Mouse (Mus musculus) heart, postnatal 0 days (tissue): Measurements from ENCODE around the gene Plce1. TPM values are rescaled to one million over a fixed set of nuclear protein-coding genes. Genes with fewer than 3 reads are reported as not detected.

Source experiments
- ATAC-seq: fragments of 200-750 bp; cut with Nextera tagmentation; 2 replicates; pipeline ENCODE4 v1.8.0; 2017; ENCODE audit warnings: low read depth, moderate number of reproducible peaks, moderate library complexity; ENCODE audit not compliant: insufficient read depth
- DNase-seq: peaks from one replicate; pipeline ENCODE4 v3.0.0-alpha.2; 2016; ENCODE audit warnings: low spot score
- H3K27ac ChIP-seq: fragments of 300-500 bp; sonication (generic); 2 replicates; pipeline ENCODE4 v1.5.1; 2014; ENCODE audit warnings: low read depth, mild to moderate bottlenecking
- H3K27me3 ChIP-seq: fragments of 300-500 bp; sonication (generic); 2 replicates; pipeline ENCODE4 v1.6.1; 2014; ENCODE audit warnings: low read length, mixed read lengths; ENCODE audit not compliant: control insufficient read depth, insufficient read depth
- H3K36me3 ChIP-seq: fragments of 300-500 bp; sonication (generic); replicated peaks from 2 replicates; pipeline ENCODE4 v1.6.1; 2014; ENCODE audit warnings: low read length, mixed read lengths; ENCODE audit not compliant: control insufficient read depth, insufficient read depth
- H3K4me1 ChIP-seq: fragments of 300-500 bp; sonication (generic); 2 replicates; pipeline ENCODE4 v1.6.1; 2014; ENCODE audit warnings: antibody characterized with exemption; ENCODE audit not compliant: control insufficient read depth, insufficient read depth
- H3K4me2 ChIP-seq: fragments of 300-500 bp; sonication (generic); 2 replicates; pipeline ENCODE4 v1.6.1; 2014; ENCODE audit warnings: low read depth, mild to moderate bottlenecking, low read length, moderate library complexity
- H3K4me3 ChIP-seq: fragments of 300-500 bp; sonication (generic); 2 replicates; pipeline ENCODE4 v1.5.1; 2014; ENCODE audit warnings: low read depth, low read length
- H3K9ac ChIP-seq: fragments of 300-500 bp; sonication (generic); replicated peaks from 2 replicates; pipeline ENCODE4 v1.6.1; 2014; ENCODE audit warnings: low read depth, low read length, mixed read lengths
- H3K9me3 ChIP-seq: fragments of 300-500 bp; sonication (generic); replicated peaks from 2 replicates; pipeline ENCODE4 v1.6.1; 2016; ENCODE audit warnings: low read length; ENCODE audit not compliant: control insufficient read depth
- CTCF ChIP-seq: IDR thresholded peaks from 2 replicates; pipeline ENCODE4 v1.5.1; 2016; ENCODE audit warnings: antibody characterized with exemption, control low read depth, low read depth
- EP300 ChIP-seq: IDR thresholded peaks from 2 replicates; pipeline ENCODE4 v1.6.1; 2016; ENCODE audit warnings: antibody characterized with exemption, low read depth
- WGBS: fragments of 180-500 bp; shearing (Covaris S2); extraction: QIAGEN DNeasy Blood & Tissue Kit; methylation state at CpG from one replicate; pipeline ENCODE4 v1.1.7; 2014; 5-methylcytosine and 5-hydroxymethylcytosine counted together
- polyA plus RNA-seq: library from polyadenylated mRNA; unstranded; fragments of >200 nt; fragmentation: Nextera tagmentation; extraction: Ambion mirVana; gene quantifications from 2 replicates; pipeline ENCODE4 v1.2.1, GENCODE M21; 2015
- total RNA-seq: library from RNA; depleted of rRNA; stranded (reverse); fragments of >200 nt; gene quantifications from 2 replicates; pipeline ENCODE4 v1.2.3, GENCODE M21; 2014; ENCODE audit warnings: low replicate concordance; rRNA removed

Gene Plce1
- total and polyA plus RNA-seq, 2 experiments from 2014 or later = 5.7 to 18.2 TPM

GRCm38 (mm10) chr19:38818766-38819426 lies 338.0 kb downstream of the Plce1 start, which contains the start of gene Noc3l:
TSS of gene Noc3l (minus strand) at chr19:38819237.
- DNase-seq = peak; percentile 92
- Histone ChIP-seq H3K9ac (peak within 1 kb of the TSS; percentile 82), H3K4me3 (peak within 1 kb of the TSS; percentile 95), H3K27ac (peak within 1 kb of the TSS; percentile 49; the same call in 1 of the 2 replicates), H3K4me1 (0 out of 2 replicates have a peak, but pooled peaks cover 8% of the 10 kb centered on the region), H3K4me2 (peak within 1 kb of the TSS; percentile 97), H3K9me3 (no peaks in the 10 kb centered on the region), H3K27me3 (no peaks in the 10 kb centered on the region), H3K36me3 (peaks cover 15% of the 10 kb centered on the region)
- no peak for TF ChIP-seq EP300
- TF ChIP-seq CTCF = peak; percentile 98
- ATAC-seq = peak; percentile 97
- under 1% methylated on average over 36 of the region's 38 CpGs for WGBS

DNA sequence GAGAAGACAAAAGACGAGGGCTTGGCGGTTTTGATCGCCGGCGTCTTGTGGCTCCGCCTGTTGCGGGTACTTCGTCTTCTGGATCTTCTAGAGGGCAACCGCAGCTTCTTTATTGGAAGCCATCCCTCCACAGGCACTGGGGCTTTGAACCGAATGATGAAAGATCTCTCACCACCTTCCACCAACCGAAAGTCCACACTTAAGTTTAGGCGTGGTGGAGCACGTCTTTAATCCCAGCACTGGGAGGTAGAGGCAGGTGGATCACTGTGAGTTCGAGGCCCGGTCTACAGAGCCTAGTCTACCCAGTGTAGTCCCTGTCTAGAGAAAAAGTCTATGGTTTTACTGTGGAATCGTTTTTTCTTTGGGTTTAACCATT lies 338.5 kb downstream of the Plce1 start:
- Histone ChIP-seq H3K27me3 (no peaks in the 10 kb centered on the region), H3K9me3 (no peaks in the 10 kb centered on the region)
- TF ChIP-seq CTCF (no peak), EP300 (no peak)

DNA sequence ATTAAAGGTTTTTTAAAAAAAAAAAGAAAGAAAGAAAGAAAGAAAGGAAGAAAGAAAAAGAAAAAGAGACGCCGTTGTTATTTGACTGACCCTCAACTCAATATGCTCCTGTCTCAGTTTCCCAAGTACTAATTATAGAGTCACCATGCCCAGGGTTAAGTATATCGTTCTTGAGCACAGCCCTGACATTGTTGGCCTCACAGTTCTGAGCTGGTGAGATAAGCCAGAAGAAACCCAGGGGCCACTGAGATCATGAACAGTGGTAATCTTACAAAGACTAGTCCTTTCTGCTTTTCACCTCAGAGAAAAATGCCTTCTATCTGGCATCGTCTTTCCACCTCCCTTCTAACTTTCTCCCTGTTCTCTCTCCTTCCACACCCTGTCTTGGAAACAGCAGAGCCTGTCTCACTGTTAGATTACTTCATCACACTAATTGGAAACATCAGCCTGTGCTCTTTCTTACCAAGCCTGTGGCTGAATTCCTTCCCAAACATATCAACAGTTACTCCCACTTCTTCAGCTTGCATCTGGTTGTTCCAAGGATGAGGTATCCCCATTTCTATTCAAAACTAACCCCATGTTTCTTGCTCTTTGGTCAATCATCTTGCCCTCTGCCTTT lies 339.4 kb downstream of the Plce1 start:
- ATAC-seq = no peak
- Histone ChIP-seq H3K4me3 (no peak overlapping the region), H3K9ac (no peak overlapping the region), H3K27me3 (no peaks in the 10 kb centered on the region), H3K4me1 (0 out of 2 replicates have a peak, but pooled peaks cover 8% of the 10 kb centered on the region), H3K9me3 (no peaks in the 10 kb centered on the region), H3K36me3 (peaks cover 1% of the 10 kb centered on the region; the same call in 1 of the 2 replicates), H3K27ac (no peak overlapping the region), H3K4me2 (no peak overlapping the region)
- TF ChIP-seq EP300 (no peak), CTCF (no peak)
- WGBS = 56% methylated on average over 4 of the region's 4 CpGs
- DNase-seq = no peak

More for the DNA sequence above, 338.5 kb downstream of the Plce1 start:
- ATAC-seq = peak; percentile 36; the same call in 1 of the 2 replicates
- Histone ChIP-seq H3K9ac (peak overlapping the region; percentile 82), H3K4me2 (peak overlapping the region; percentile 97), H3K36me3 (peaks cover 10% of the 10 kb centered on the region), H3K27ac (peak overlapping the region; percentile 49; the same call in 1 of the 2 replicates), H3K4me1 (0 out of 2 replicates have a peak, but pooled peaks cover 8% of the 10 kb centered on the region), H3K4me3 (peak overlapping the region; percentile 95)
- 12% methylated on average over 16 of the region's 16 CpGs for WGBS
- DNase-seq = no peak

DNA sequence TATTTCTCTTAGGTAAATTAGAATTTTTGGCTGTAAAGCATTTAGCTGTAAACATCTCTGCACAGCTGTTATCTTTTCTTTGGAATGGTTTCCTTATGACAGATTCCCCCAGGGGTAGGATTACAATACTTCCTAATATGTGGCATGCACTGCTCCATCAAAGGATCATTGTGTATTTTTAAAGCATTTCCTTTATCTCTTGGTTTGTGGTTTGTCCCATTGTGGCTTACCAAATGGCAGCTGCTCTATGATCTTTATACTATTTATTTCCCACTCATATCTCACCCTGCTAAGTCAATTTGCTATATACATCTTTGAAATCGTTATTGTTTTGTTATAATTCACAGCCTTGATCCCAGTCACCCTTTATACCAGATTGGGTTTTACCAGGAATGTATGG lies 352.3 kb downstream of the Plce1 start:
- Histone ChIP-seq H3K4me3 (no peak overlapping the region), H3K27ac (no peak overlapping the region), H3K4me2 (no peak overlapping the region), H3K9ac (no peak overlapping the region), H3K4me1 (peaks cover 4% of the 10 kb centered on the region; the same call in 1 of the 2 replicates), H3K36me3 (no peaks in the 10 kb centered on the region), H3K9me3 (no peaks in the 10 kb centered on the region), H3K27me3 (no peaks in the 10 kb centered on the region)
- TF ChIP-seq EP300 (no peak), CTCF (no peak)
- 40% methylated on average over 1 of the region's 1 CpGs for WGBS
- DNase-seq (no peak), ATAC-seq (no peak)

Other genes starting within 250 kb of the Plce1 start
- gene Lgi1, start 216.6 kb upstream of the Plce1 start, total RNA-seq = not detected in 2 replicates
- 0.18 TPM in 1 of 2 replicates, not detected in the other for gene Lgi1, start 216.6 kb upstream of the Plce1 start, polyA plus RNA-seq
- gene Slc35g1, start 85.1 kb upstream of the Plce1 start, total RNA-seq = 0.93 and 1.9 TPM in 2 replicates
- 0.74 and 0.92 TPM in 2 replicates for gene Slc35g1, start 85.1 kb upstream of the Plce1 start, polyA plus RNA-seq